Mouse (Mus musculus): ENCODE results near the gene Pdcd2l.

GRCm38 (mm10) chr7:34216474-34216873 is 20.0 kb upstream of the Pdcd2l start:
- TF ChIP-seq CTCF (IDR thresholded peaks at IDR 0.05; ENCODE audit: borderline replicate concordance, control insufficient read depth, extremely low read depth, insufficient read depth, low read length, poor library complexity) (no peak), POLR2A (IDR thresholded peaks at IDR 0.05; ENCODE audit: control insufficient read depth, extremely low read depth, insufficient read depth, low read length, poor library complexity) (no peak)
